Mouse (Mus musculus): ENCODE data around the gene Ttc21b. TPM values are rescaled to one million over a fixed set of nuclear protein-coding genes. Genes with fewer than 3 reads are reported as not detected.

Ttc21b gene
- polyA plus RNA-seq, 1 experiment: 7.0 TPM

GRCm38 (mm10) chr2:66171643-66172042 is 84.8 kb downstream of the Ttc21b start:
- DNase-seq: no peak
- whole genome bisulfite sequencing: 68% methylated on average over 3 of the region's 3 CpGs
- no peak overlapping the region for H3K4me3 ChIP-seq (ENCODE audit: insufficient read depth, low read depth, low read length)
- TF ChIP-seq CTCF (conservative IDR thresholded peaks at IDR 0.05; ENCODE audit: insufficient read depth, insufficient read length, low read depth, low read length) (no peak), POLR2A (IDR thresholded peaks at IDR 0.05; ENCODE audit: low read depth, low read length) (no peak)
- H3K36me3 ChIP-seq (ENCODE audit: control insufficient read depth, insufficient read depth, low read length): no peaks in the 10 kb centered on the region
- no peaks in the 10 kb centered on the region for H3K27me3 ChIP-seq (replicated peaks; ENCODE audit: control insufficient read depth, insufficient read depth, low read length)
- no peaks in the 10 kb centered on the region for H3K4me1 ChIP-seq (ENCODE audit: control insufficient read depth, insufficient read depth, low read length)
- H3K27ac ChIP-seq (ENCODE audit: insufficient read depth, low read depth, low read length): no peak overlapping the region

DNA sequence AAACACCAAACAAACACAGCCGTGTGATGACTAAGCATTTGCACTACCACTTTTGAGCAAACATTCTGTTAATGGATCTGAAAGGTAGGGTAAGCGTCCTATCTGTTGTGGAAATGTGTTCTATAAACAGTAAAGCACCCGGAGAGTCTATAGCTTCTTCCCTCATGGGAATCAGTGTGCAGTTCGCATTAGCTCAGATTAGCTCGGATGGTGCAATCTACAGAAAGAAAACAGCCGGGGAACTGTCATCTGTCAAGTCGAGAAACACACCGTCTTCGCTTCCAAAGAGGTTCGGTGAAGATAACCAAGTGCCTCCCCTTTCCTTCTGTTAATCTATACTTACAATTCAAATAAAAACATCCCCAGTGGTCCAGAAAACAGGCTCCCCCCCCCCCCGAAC is 85.7 kb downstream of the Ttc21b start:
- no peak for DNase-seq
- H3K27ac ChIP-seq (ENCODE audit: insufficient read depth, low read depth, low read length): no peak overlapping the region
- no peak for TF ChIP-seq POLR2A (IDR thresholded peaks at IDR 0.05; ENCODE audit: low read depth, low read length)
- TF ChIP-seq CTCF (conservative IDR thresholded peaks at IDR 0.05; ENCODE audit: insufficient read depth, insufficient read length, low read depth, low read length): no peak
- WGBS: 54% methylated on average over 11 of the region's 11 CpGs
- no peaks in the 10 kb centered on the region for H3K4me1 ChIP-seq (ENCODE audit: control insufficient read depth, insufficient read depth, low read length)
- no peak overlapping the region for H3K4me3 ChIP-seq (ENCODE audit: insufficient read depth, low read depth, low read length)
- no peaks in the 10 kb centered on the region for H3K27me3 ChIP-seq (replicated peaks; ENCODE audit: control insufficient read depth, insufficient read depth, low read length)
- H3K36me3 ChIP-seq (ENCODE audit: control insufficient read depth, insufficient read depth, low read length): no peaks in the 10 kb centered on the region

DNA sequence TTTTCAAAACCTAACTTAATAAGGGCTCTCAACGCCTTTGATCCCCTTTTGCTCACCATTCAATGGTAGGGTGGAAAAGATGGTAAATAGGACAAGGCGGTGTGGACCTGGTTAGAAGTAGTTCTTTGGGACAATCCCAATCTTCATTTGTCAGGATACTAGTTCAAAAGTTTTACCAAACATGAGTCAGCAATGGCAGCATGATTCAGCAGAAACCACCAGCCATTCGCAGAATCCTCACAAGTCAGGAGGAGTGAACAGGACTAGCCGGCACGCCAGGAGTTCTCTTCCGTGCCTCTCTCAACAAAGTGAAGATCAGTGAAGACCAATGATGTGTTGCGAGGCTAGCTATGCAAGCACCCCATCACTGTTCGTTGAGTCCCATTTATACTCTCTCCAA is 91.4 kb downstream of the Ttc21b start:
- H3K36me3 ChIP-seq (ENCODE audit: control insufficient read depth, insufficient read depth, low read length): no peaks in the 10 kb centered on the region
- H3K27me3 ChIP-seq (replicated peaks; ENCODE audit: control insufficient read depth, insufficient read depth, low read length): no peaks in the 10 kb centered on the region
- no peak for TF ChIP-seq CTCF (conservative IDR thresholded peaks at IDR 0.05; ENCODE audit: insufficient read depth, insufficient read length, low read depth, low read length)
- no peak for TF ChIP-seq POLR2A (IDR thresholded peaks at IDR 0.05; ENCODE audit: low read depth, low read length)
- 90% methylated on average over 8 of the region's 8 CpGs for WGBS
- no peak overlapping the region for H3K4me3 ChIP-seq (ENCODE audit: insufficient read depth, low read depth, low read length)
- H3K27ac ChIP-seq (ENCODE audit: insufficient read depth, low read depth, low read length): no peak overlapping the region
- H3K4me1 ChIP-seq (ENCODE audit: control insufficient read depth, insufficient read depth, low read length): no peaks in the 10 kb centered on the region
- no peak for DNase-seq

DNA sequence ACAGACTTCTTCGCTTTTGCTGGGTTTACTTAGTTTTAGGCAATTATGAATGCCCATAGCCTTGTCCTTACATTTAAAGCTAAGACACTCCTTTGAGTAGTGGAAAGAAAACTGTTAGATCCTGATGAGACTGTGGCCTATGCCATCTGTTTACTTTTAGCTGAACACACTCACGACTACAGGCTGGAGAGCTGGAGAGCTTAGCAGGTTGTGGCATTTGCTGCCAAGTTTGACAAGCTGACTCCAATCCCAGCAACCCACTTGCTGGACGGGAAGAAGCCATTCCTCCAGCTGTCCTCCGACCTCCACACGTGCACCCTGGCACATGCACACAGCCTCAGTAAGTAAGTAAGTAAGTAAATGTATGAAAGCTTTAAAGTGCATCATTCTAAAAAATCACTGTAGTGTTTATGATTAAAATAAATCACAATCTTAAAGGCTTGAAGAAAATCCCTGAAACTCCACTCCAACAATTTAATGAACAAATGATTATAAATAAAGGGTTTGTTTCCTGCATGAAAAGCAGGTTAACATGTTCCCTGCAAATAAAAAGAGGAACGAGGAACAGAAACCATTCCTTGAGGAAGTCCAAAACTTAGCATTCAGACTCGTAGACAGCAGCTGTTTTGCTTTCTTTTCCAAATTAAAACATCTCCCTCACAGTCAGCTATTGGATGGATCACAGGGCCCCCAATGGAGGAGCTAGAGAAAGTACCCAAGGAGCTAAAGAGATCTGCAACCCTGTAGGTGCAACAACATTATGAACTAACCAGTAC is 98.1 kb downstream of the Ttc21b start:
- Histone ChIP-seq H3K4me1 (ENCODE audit: control insufficient read depth, insufficient read depth, low read length) (no peaks in the 10 kb centered on the region), H3K27ac (ENCODE audit: insufficient read depth, low read depth, low read length) (no peak overlapping the region), H3K27me3 (replicated peaks; ENCODE audit: control insufficient read depth, insufficient read depth, low read length) (no peaks in the 10 kb centered on the region), H3K4me3 (ENCODE audit: insufficient read depth, low read depth, low read length) (no peak overlapping the region), H3K36me3 (ENCODE audit: control insufficient read depth, insufficient read depth, low read length) (no peaks in the 10 kb centered on the region)
- TF ChIP-seq CTCF (conservative IDR thresholded peaks at IDR 0.05; ENCODE audit: insufficient read depth, insufficient read length, low read depth, low read length) (no peak), POLR2A (IDR thresholded peaks at IDR 0.05; ENCODE audit: low read depth, low read length) (no peak)
- DNase-seq: no peak
- 64% methylated on average over 7 of the region's 7 CpGs for WGBS

- H3K4me3 ChIP-seq (ENCODE audit: insufficient read depth, low read depth, low read length): no peak overlapping the region
- no peak for DNase-seq
- no peaks in the 10 kb centered on the region for H3K27me3 ChIP-seq (replicated peaks; ENCODE audit: control insufficient read depth, insufficient read depth, low read length)
- H3K4me1 ChIP-seq (ENCODE audit: control insufficient read depth, insufficient read depth, low read length): no peaks in the 10 kb centered on the region
- no peaks in the 10 kb centered on the region for H3K36me3 ChIP-seq (ENCODE audit: control insufficient read depth, insufficient read depth, low read length)
- TF ChIP-seq POLR2A (IDR thresholded peaks at IDR 0.05; ENCODE audit: low read depth, low read length): no peak
- H3K27ac ChIP-seq (ENCODE audit: insufficient read depth, low read depth, low read length): no peak overlapping the region
- 59% methylated on average over 2 of the region's 2 CpGs for WGBS
These were observed 105.0 kb downstream of the Ttc21b start for GRCm38 (mm10) chr2:66151436-66151835.

- WGBS: 58% methylated on average over 3 of the region's 3 CpGs
- H3K27ac ChIP-seq (ENCODE audit: insufficient read depth, low read depth, low read length): no peak overlapping the region
- no peak overlapping the region for H3K4me3 ChIP-seq (ENCODE audit: insufficient read depth, low read depth, low read length)
- H3K36me3 ChIP-seq (ENCODE audit: control insufficient read depth, insufficient read depth, low read length): no peaks in the 10 kb centered on the region
- TF ChIP-seq POLR2A (IDR thresholded peaks at IDR 0.05; ENCODE audit: low read depth, low read length): no peak
- no peak for TF ChIP-seq CTCF (conservative IDR thresholded peaks at IDR 0.05; ENCODE audit: insufficient read depth, insufficient read length, low read depth, low read length)
- H3K27me3 ChIP-seq (replicated peaks; ENCODE audit: control insufficient read depth, insufficient read depth, low read length): no peaks in the 10 kb centered on the region
- DNase-seq: no peak
- H3K4me1 ChIP-seq (ENCODE audit: control insufficient read depth, insufficient read depth, low read length): no peaks in the 10 kb centered on the region
These were observed 105.9 kb downstream of the Ttc21b start for GRCm38 (mm10) chr2:66150531-66150930.

DNA sequence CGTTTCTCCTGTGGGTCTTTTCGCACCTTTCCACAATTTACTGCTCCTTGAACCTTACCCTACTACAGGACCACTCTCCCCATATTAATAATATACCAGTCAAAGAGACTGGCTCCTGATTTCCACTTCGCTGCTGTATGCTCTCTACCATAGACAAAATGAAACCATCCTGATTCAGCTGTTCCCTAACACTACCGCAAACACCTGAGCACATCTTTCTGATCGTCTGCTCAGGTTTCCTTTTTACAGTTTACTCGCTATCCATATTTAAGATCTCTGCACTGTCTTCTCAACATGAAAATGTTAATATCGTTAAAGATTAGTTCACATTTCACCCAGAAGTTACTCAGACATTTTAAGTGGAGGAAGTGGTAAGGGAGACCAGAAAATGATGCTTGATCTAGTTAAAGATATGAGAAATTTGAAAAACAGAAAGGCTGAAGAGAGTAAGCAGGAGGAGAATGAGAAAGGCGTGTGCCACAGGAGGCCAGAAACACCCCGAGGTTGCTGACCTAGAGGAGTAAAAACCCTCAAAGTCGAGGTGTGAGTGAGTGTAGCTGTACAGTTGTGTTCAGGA is 107.7 kb downstream of the Ttc21b start:
- no peaks in the 10 kb centered on the region for H3K27me3 ChIP-seq (replicated peaks; ENCODE audit: control insufficient read depth, insufficient read depth, low read length)
- TF ChIP-seq CTCF (conservative IDR thresholded peaks at IDR 0.05; ENCODE audit: insufficient read depth, insufficient read length, low read depth, low read length) (no peak), POLR2A (IDR thresholded peaks at IDR 0.05; ENCODE audit: low read depth, low read length) (no peak)
- no peaks in the 10 kb centered on the region for H3K4me1 ChIP-seq (ENCODE audit: control insufficient read depth, insufficient read depth, low read length)
- DNase-seq: no peak
- H3K27ac ChIP-seq (ENCODE audit: insufficient read depth, low read depth, low read length): no peak overlapping the region
- no peaks in the 10 kb centered on the region for H3K36me3 ChIP-seq (ENCODE audit: control insufficient read depth, insufficient read depth, low read length)
- WGBS: 71% methylated on average over 10 of the region's 10 CpGs
- no peak overlapping the region for H3K4me3 ChIP-seq (ENCODE audit: insufficient read depth, low read depth, low read length)
